ENCODE assay signal across 10 mouse cellular contexts in genomic region chr5:92498661-92499060, GRCm38 (mm10). TPM values are rescaled to one million over a fixed set of nuclear protein-coding genes. Genes with fewer than 3 reads are reported as not detected.
DNase-seq lines count a peak whose midpoint lies in the region; ATAC-seq and TF ChIP-seq lines count a peak whose summit lies in the region.
"Had no signal": no experiment of that assay in that cellular context is flagged by ENCODE, and none has a peak within 500 bp of the region (broad histone marks: within the 10 kb centered on the region; RNA-seq: fewer than 3 reads in every experiment).

No protein-coding gene starts in this region.

- peaks cover 9% of the 10 kb centered on the region; the same call in 1 of the 2 replicates for H3K4me1 ChIP-seq in kidney, embryonic 14.5 days (ENCODE audit: control insufficient read depth, insufficient read depth, low read length)

- no peak overlapping the region for H3K4me3 ChIP-seq in layer of hippocampus, adult 2 months
- H3K4me3 ChIP-seq in kidney, embryonic 14.5 days (ENCODE audit: low read length) = no peak overlapping the region

- no peak overlapping the region for H3K4me2 ChIP-seq in kidney, embryonic 14.5 days (replicated peaks; ENCODE audit: low read depth, low read length)

- H3K27me3 ChIP-seq in kidney, embryonic 14.5 days (ENCODE audit: control insufficient read depth, insufficient read depth, low read length) = no peaks in the 10 kb centered on the region

- peak; percentile 58; the same call in 1 of the 2 replicates for ATAC-seq in kidney, embryonic 14.5 days (ENCODE audit: low FRiP score, low TSS enrichment)
- peak; percentile 45; the same call in 1 of the 2 replicates for ATAC-seq in megakaryocyte-erythroid progenitor cell, adult 5-6 weeks (replicated peaks; ENCODE audit: low FRiP score, low TSS enrichment, poor library complexity, severe bottlenecking)
- no peak for ATAC-seq in erythroid progenitor cell, adult 5-6 weeks (replicated peaks; ENCODE audit: low FRiP score, poor library complexity, severe bottlenecking)

- no peaks in the 10 kb centered on the region for H3K36me3 ChIP-seq in kidney, embryonic 14.5 days (ENCODE audit: control insufficient read depth, insufficient read depth, low read length)

- peak; percentile 51 to 69 for DNase-seq in layer of hippocampus, adult 2 months (ENCODE audit: low spot score in 2 of 2)
- DNase-seq in layer of hippocampus, adult 9-10 months (ENCODE audit: low spot score) = no peak
- peak; percentile 36 for DNase-seq in cerebellum, adult 8-10 months
- DNase-seq in heart, adult 8-10 months (ENCODE audit: low spot score) = peak; percentile 59
- DNase-seq in thymus, postnatal 4 days = no peak

- no peak for TF ChIP-seq CTCF in layer of hippocampus, adult 2 months (conservative IDR thresholded peaks at IDR 0.05)

- H3K9me3 ChIP-seq in kidney, embryonic 14.5 days (ENCODE audit: control insufficient read depth, low read length) = no peaks in the 10 kb centered on the region

- no peak overlapping the region for H3K9ac ChIP-seq in kidney, embryonic 14.5 days (ENCODE audit: low read depth, low read length)

- H3K27ac ChIP-seq in layer of hippocampus, adult 2 months = peak overlapping the region; percentile 48
- H3K27ac ChIP-seq in kidney, embryonic 14.5 days (ENCODE audit: low read depth, low read length) = no peak overlapping the region

- 16% methylated on average over 5 of the region's 5 CpGs for WGBS in kidney, embryonic 14.5 days

RNA-seq across cellular contexts. Expression of gene Scarb2, which starts 8.0 kb away (rescaled TPM):
- total RNA-seq in layer of hippocampus, adult 2 months (2021) = 10 to 100 TPM; 88.9 to 89.8 TPM
- total RNA-seq in heart, adult 8-10 months (2022) = 10 to 100 TPM; 84.5 to 87.7 (median 86.8) TPM
- polyA plus RNA-seq in kidney, embryonic 14.5 days (2014; fragmentation: Nextera tagmentation; extraction: Ambion mirVana) = 5.7 and 7.1 TPM in 2 replicates
- total RNA-seq in megakaryocyte-erythroid progenitor cell, adult 5-6 weeks (2014; fragmentation: Nextera tagmentation) = 19.0 and 23.6 TPM in 2 replicates
- 52.6 and 58.0 TPM in 2 replicates for total RNA-seq in megakaryocyte-erythroid progenitor cell, adult 5-6 weeks (2017)
- total RNA-seq in erythroid progenitor cell, adult 5-6 weeks (2015; ENCODE audit: low replicate concordance) = 5.9 and 11.2 TPM in 2 replicates
- total RNA-seq in erythroid progenitor cell, adult 5-6 weeks (2017; ENCODE audit: low replicate concordance) = 9.8 and 13.3 TPM in 2 replicates

RNA-seq across cellular contexts. Expression of gene Fam47e, which starts 56.2 kb away (rescaled TPM):
- under 1 TPM in 1 of 2 experiments, not detected in 1; 0.51 TPM for total RNA-seq in layer of hippocampus, adult 2 months (2021)
- not detected for total RNA-seq in heart, adult 8-10 months (2022)
- polyA plus RNA-seq in kidney, embryonic 14.5 days (2014; fragmentation: Nextera tagmentation; extraction: Ambion mirVana) = not detected in 2 replicates
- total RNA-seq in megakaryocyte-erythroid progenitor cell, adult 5-6 weeks (2014; fragmentation: Nextera tagmentation) = not detected in 2 replicates
- total RNA-seq in megakaryocyte-erythroid progenitor cell, adult 5-6 weeks (2017) = not detected in 2 replicates
- not detected in 2 replicates for total RNA-seq in erythroid progenitor cell, adult 5-6 weeks (2015; ENCODE audit: low replicate concordance)
- not detected in 2 replicates for total RNA-seq in erythroid progenitor cell, adult 5-6 weeks (2017; ENCODE audit: low replicate concordance)
- total RNA-seq: gastrocnemius, postnatal 36 days; neutrophil, adult 5-6 weeks had no signal

Comparison
In these comparisons a context has a peak if more than half of its experiments do, and no peak if none do; other contexts are left out.
1. DNase-seq: peak in layer of hippocampus, adult 2 months (2 of 2), cerebellum, adult 8-10 months (single experiment) and heart, adult 8-10 months (single experiment); none in layer of hippocampus, adult 9-10 months (single experiment) and thymus, postnatal 4 days (single experiment).